Mouse (Mus musculus) hindbrain, embryonic 12.5 days (tissue): ENCODE measurements around the gene Rbm47. TPM values are rescaled to one million over a fixed set of nuclear protein-coding genes. Genes with fewer than 3 reads are reported as not detected.

Source experiments
- ATAC-seq: fragments of 200-750 bp; cut with Nextera tagmentation; 2 replicates; pipeline ENCODE4 v1.8.0; 2017; ENCODE audit warnings: moderate TSS enrichment; ENCODE audit not compliant: low FRiP score
- H3K27ac ChIP-seq: fragments of 300-500 bp; sonication (generic); 2 replicates; pipeline ENCODE4 v1.5.1; 2016; ENCODE audit warnings: mild to moderate bottlenecking
- H3K27me3 ChIP-seq: fragments of 300-500 bp; sonication (generic); 2 replicates; pipeline ENCODE4 v1.6.1; 2016; ENCODE audit warnings: mild to moderate bottlenecking
- H3K36me3 ChIP-seq: fragments of 300-500 bp; sonication (generic); 2 replicates; pipeline ENCODE4 v1.6.1; 2016; ENCODE audit warnings: mild to moderate bottlenecking
- H3K4me1 ChIP-seq: fragments of 300-500 bp; sonication (generic); 2 replicates; pipeline ENCODE4 v1.6.1; 2016
- H3K4me2 ChIP-seq: fragments of 300-500 bp; sonication (generic); replicated peaks from 2 replicates; pipeline ENCODE4 v1.6.1; 2016; ENCODE audit warnings: mild to moderate bottlenecking
- H3K4me3 ChIP-seq: fragments of 300-500 bp; sonication (generic); 2 replicates; pipeline ENCODE4 v1.5.1; 2016; ENCODE audit warnings: mild to moderate bottlenecking
- H3K9ac ChIP-seq: fragments of 300-500 bp; sonication (generic); 2 replicates; pipeline ENCODE4 v1.6.1; 2016; ENCODE audit warnings: mild to moderate bottlenecking, moderate library complexity
- H3K9me3 ChIP-seq: fragments of 300-500 bp; sonication (generic); replicated peaks from 2 replicates; pipeline ENCODE4 v1.6.1; 2016; ENCODE audit warnings: mild to moderate bottlenecking
- WGBS: fragments of 180-500 bp; shearing (Covaris S2); methylation state at CpG from one replicate; pipeline ENCODE4 v1.1.7; 2016; 5-methylcytosine and 5-hydroxymethylcytosine counted together
- polyA plus RNA-seq: library from polyadenylated mRNA; unstranded; fragments of >200 nt; fragmentation: Nextera tagmentation; extraction: Ambion mirVana; gene quantifications from 2 replicates; pipeline ENCODE4 v1.2.1, GENCODE M21; 2016

The Rbm47 gene
- polyA plus RNA-seq, 1 experiment from 2014 or later: 9.6 TPM

GRCm38 (mm10) chr5:66139171-66139570 lies 33.7 kb downstream of the Rbm47 start:
- no peak overlapping the region for H3K9ac ChIP-seq
- H3K4me3 ChIP-seq: no peak overlapping the region
- H3K4me1 ChIP-seq: peaks cover 5% of the 10 kb centered on the region; the same call in 1 of the 2 replicates
- H3K9me3 ChIP-seq: no peaks in the 10 kb centered on the region
- no peak overlapping the region for H3K4me2 ChIP-seq
- ATAC-seq: no peak
- H3K36me3 ChIP-seq: no peaks in the 10 kb centered on the region
- H3K27ac ChIP-seq: no peak overlapping the region
- no peaks in the 10 kb centered on the region; the same call in 1 of the 2 replicates for H3K27me3 ChIP-seq
- 71% methylated on average over 6 of the region's 6 CpGs for WGBS

DNA sequence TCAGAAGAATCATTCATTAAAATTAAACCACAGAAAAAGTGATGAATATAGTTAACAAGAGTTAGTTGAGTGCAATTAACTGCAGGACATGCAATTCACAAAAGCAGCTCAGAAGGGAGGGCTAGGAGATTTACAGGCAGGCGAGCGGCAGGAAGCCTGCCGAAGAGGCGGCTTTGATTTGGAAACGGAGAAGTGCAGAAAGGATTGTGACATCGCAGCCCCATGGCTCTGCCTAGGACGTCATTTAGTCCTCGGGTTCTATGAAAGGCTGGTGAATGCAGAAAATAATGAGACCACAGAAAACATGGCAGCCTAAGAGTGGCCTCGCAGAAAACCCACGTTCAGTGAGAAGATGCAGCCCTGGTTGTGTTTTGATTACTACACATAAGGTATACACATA lies 34.3 kb downstream of the Rbm47 start:
- Histone ChIP-seq H3K36me3 (no peaks in the 10 kb centered on the region), H3K9me3 (no peaks in the 10 kb centered on the region), H3K4me3 (no peak overlapping the region), H3K4me1 (peaks cover 5% of the 10 kb centered on the region; the same call in 1 of the 2 replicates), H3K4me2 (no peak overlapping the region), H3K9ac (no peak overlapping the region), H3K27me3 (no peaks in the 10 kb centered on the region; the same call in 1 of the 2 replicates), H3K27ac (no peak overlapping the region)
- WGBS: 28% methylated on average over 10 of the region's 10 CpGs
- ATAC-seq: no peak

DNA sequence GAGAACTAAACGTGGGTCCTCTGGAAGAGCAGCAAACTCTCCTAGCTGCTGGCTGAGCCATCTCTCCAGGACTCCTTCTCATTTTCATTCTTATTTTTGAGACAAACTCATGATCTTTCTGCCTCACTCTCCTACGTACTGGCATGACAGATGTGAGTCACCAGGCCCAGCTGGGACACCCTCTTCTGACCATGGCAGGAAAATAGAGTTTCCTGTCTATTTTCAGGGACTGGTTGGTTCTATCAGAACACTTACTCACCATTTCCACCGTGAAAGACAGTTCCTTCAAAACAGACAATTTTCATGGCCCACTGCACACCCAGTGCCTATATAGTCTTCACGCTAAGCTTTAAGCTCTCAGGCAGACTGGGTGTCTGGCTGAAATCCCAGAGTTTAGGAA lies 35.7 kb downstream of the Rbm47 start:
- no peak for ATAC-seq
- no peaks in the 10 kb centered on the region; the same call in 1 of the 2 replicates for H3K27me3 ChIP-seq
- H3K4me2 ChIP-seq: no peak overlapping the region
- H3K4me3 ChIP-seq: no peak overlapping the region
- no peak overlapping the region for H3K9ac ChIP-seq
- WGBS: 52% methylated on average over 4 of the region's 4 CpGs
- no peak overlapping the region for H3K27ac ChIP-seq
- H3K4me1 ChIP-seq: peaks cover 5% of the 10 kb centered on the region; the same call in 1 of the 2 replicates
- H3K36me3 ChIP-seq: no peaks in the 10 kb centered on the region
- no peaks in the 10 kb centered on the region for H3K9me3 ChIP-seq

GRCm38 (mm10) chr5:66135853-66136210 lies 37.1 kb downstream of the Rbm47 start:
- Histone ChIP-seq H3K4me2 (no peak overlapping the region), H3K9ac (no peak overlapping the region), H3K4me3 (no peak overlapping the region), H3K27ac (no peak overlapping the region), H3K36me3 (no peaks in the 10 kb centered on the region), H3K4me1 (peaks cover 5% of the 10 kb centered on the region; the same call in 1 of the 2 replicates), H3K9me3 (no peaks in the 10 kb centered on the region), H3K27me3 (no peaks in the 10 kb centered on the region; the same call in 1 of the 2 replicates)
- WGBS: 77% methylated on average over 3 of the region's 3 CpGs
- no peak for ATAC-seq

- no peaks in the 10 kb centered on the region for H3K9me3 ChIP-seq
- no peak overlapping the region for H3K4me2 ChIP-seq
- H3K9ac ChIP-seq: no peak overlapping the region
- H3K36me3 ChIP-seq: no peaks in the 10 kb centered on the region
- ATAC-seq: no peak
- no peak overlapping the region for H3K4me3 ChIP-seq
- 69% methylated on average over 11 of the region's 11 CpGs for WGBS
- H3K27me3 ChIP-seq: no peaks in the 10 kb centered on the region; the same call in 1 of the 2 replicates
- H3K4me1 ChIP-seq: peaks cover 5% of the 10 kb centered on the region; the same call in 1 of the 2 replicates
- no peak overlapping the region for H3K27ac ChIP-seq
Measured at GRCm38 (mm10) chr5:66135161-66135852, 37.6 kb downstream of the Rbm47 start.

DNA sequence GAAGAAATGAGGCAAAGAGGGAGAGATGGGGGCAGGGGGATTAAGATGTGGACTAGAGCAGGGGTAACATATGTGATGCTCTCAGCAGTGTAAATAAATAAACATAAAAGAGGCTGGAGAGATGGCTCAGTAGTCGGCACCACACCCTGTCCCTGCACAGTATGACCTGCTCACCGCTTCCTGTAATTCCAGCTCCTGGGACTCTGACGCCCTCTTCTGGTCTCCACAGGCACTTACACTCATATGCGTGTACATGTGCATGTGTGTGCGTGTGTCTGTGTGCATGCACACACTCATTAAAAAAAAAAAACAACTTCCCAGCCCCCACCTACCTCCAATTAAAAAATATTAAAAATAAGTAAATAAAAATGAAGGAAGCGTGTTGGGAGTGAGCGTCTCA lies 38.3 kb downstream of the Rbm47 start:
- no peaks in the 10 kb centered on the region for H3K9me3 ChIP-seq
- H3K27ac ChIP-seq: no peak overlapping the region
- no peak overlapping the region for H3K4me2 ChIP-seq
- H3K4me3 ChIP-seq: no peak overlapping the region
- no peaks in the 10 kb centered on the region for H3K36me3 ChIP-seq
- no peak for ATAC-seq
- H3K9ac ChIP-seq: no peak overlapping the region
- no peaks in the 10 kb centered on the region; the same call in 1 of the 2 replicates for H3K27me3 ChIP-seq
- peaks cover 5% of the 10 kb centered on the region; the same call in 1 of the 2 replicates for H3K4me1 ChIP-seq
- 95% methylated on average over 7 of the region's 7 CpGs for WGBS

DNA sequence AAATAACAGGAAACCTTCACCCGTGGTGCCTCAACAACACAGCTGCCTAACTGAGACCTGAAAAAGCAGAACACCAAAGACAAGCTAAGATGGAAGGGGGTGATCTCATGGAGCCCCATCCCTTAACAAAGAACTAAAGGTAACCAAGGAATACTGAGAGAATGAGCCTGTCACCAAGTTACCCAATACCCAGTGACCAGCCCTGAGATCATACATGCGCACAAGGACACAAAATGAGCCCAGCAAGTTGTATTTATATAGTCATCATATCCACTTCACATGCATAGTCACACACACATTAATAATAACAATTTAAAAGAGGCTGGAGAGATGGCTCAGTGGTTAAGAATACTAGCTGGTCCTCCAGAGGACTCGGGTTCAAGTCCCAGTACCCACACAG lies 44.0 kb downstream of the Rbm47 start:
- 90% methylated on average over 3 of the region's 3 CpGs for WGBS
- Histone ChIP-seq H3K36me3 (no peaks in the 10 kb centered on the region), H3K9me3 (no peaks in the 10 kb centered on the region), H3K4me1 (no peaks in the 10 kb centered on the region), H3K27ac (no peak overlapping the region), H3K9ac (no peak overlapping the region), H3K4me2 (no peak overlapping the region), H3K4me3 (no peak overlapping the region), H3K27me3 (no peaks in the 10 kb centered on the region)
- ATAC-seq: no peak

- no peak overlapping the region for H3K9ac ChIP-seq
Measured at GRCm38 (mm10) chr5:66125418-66125817, 47.5 kb downstream of the Rbm47 start.

GRCm38 (mm10) chr5:66124931-66125330 lies 48.0 kb downstream of the Rbm47 start:
- H3K4me3 ChIP-seq: no peak overlapping the region
- H3K4me1 ChIP-seq: no peaks in the 10 kb centered on the region
- no peaks in the 10 kb centered on the region for H3K36me3 ChIP-seq
- H3K27me3 ChIP-seq: no peaks in the 10 kb centered on the region
- ATAC-seq: no peak
- H3K27ac ChIP-seq: no peak overlapping the region
- H3K9ac ChIP-seq: no peak overlapping the region
- 84% methylated on average over 9 of the region's 9 CpGs for WGBS
- H3K9me3 ChIP-seq: no peaks in the 10 kb centered on the region
- H3K4me2 ChIP-seq: no peak overlapping the region

More at GRCm38 (mm10) chr5:66125418-66125817, 47.5 kb downstream of the Rbm47 start:
- no peak overlapping the region for H3K4me2 ChIP-seq
- H3K27ac ChIP-seq: no peak overlapping the region
- H3K9me3 ChIP-seq: no peaks in the 10 kb centered on the region
- no peak overlapping the region for H3K4me3 ChIP-seq
- 80% methylated on average over 11 of the region's 11 CpGs for WGBS
- H3K27me3 ChIP-seq: no peaks in the 10 kb centered on the region
- ATAC-seq: no peak
- no peaks in the 10 kb centered on the region for H3K36me3 ChIP-seq
- no peaks in the 10 kb centered on the region for H3K4me1 ChIP-seq

- Histone ChIP-seq H3K27me3 (no peaks in the 10 kb centered on the region), H3K4me2 (no peak overlapping the region), H3K4me1 (no peaks in the 10 kb centered on the region), H3K27ac (no peak overlapping the region), H3K9ac (no peak overlapping the region), H3K4me3 (no peak overlapping the region), H3K9me3 (no peaks in the 10 kb centered on the region), H3K36me3 (no peaks in the 10 kb centered on the region)
- 89% methylated on average over 4 of the region's 4 CpGs for WGBS
- no peak for ATAC-seq
Measured at GRCm38 (mm10) chr5:66124089-66124400, 48.9 kb downstream of the Rbm47 start.

- Histone ChIP-seq H3K9me3 (no peaks in the 10 kb centered on the region), H3K4me3 (no peak overlapping the region), H3K9ac (no peak overlapping the region), H3K4me2 (no peak overlapping the region), H3K27me3 (no peaks in the 10 kb centered on the region), H3K27ac (no peak overlapping the region), H3K4me1 (no peaks in the 10 kb centered on the region), H3K36me3 (no peaks in the 10 kb centered on the region)
- no peak for ATAC-seq
- 87% methylated on average over 12 of the region's 12 CpGs for WGBS
Measured at GRCm38 (mm10) chr5:66123295-66124088, 49.4 kb downstream of the Rbm47 start.

GRCm38 (mm10) chr5:66121255-66121654 lies 51.7 kb downstream of the Rbm47 start:
- Histone ChIP-seq H3K4me3 (no peak overlapping the region), H3K9ac (no peak overlapping the region), H3K27ac (no peak overlapping the region), H3K9me3 (no peaks in the 10 kb centered on the region), H3K4me2 (no peak overlapping the region), H3K4me1 (no peaks in the 10 kb centered on the region), H3K27me3 (no peaks in the 10 kb centered on the region), H3K36me3 (no peaks in the 10 kb centered on the region)
- ATAC-seq: no peak

DNA sequence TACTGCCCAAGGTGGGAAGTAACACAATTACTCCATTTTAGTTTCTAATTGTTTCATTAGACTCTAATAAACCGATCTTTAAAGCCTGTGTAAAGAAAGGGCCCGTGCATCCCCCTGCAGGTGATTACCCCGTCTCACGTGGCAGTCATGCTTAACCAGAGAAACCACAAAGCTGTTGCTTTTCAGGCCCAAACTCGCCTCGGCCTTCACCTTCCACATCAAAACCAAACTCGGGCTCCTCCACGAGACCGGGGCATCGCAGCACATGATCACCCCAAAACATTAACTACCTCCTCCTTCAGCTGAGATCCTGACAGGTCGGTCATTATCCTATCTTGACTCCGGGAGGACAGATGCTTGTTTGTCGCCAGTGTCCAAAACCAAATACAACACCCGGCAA lies 58.2 kb downstream of the Rbm47 start:
- H3K4me1 ChIP-seq: no peaks in the 10 kb centered on the region
- H3K36me3 ChIP-seq: no peaks in the 10 kb centered on the region
- no peaks in the 10 kb centered on the region for H3K9me3 ChIP-seq
- H3K4me2 ChIP-seq: no peak overlapping the region
- no peak overlapping the region for H3K9ac ChIP-seq
- no peaks in the 10 kb centered on the region for H3K27me3 ChIP-seq
- 85% methylated on average over 14 of the region's 14 CpGs for WGBS
- ATAC-seq: no peak
- H3K4me3 ChIP-seq: no peak overlapping the region
- H3K27ac ChIP-seq: no peak overlapping the region
